Mouse (Mus musculus): ENCODE results near the gene Olfr52. TPM values are rescaled to one million over a fixed set of nuclear protein-coding genes. Genes with fewer than 3 reads are reported as not detected.
"Not testable (repeated sequence)": the region's sequence is repeated elsewhere in the genome, so short reads cannot be mapped to it uniquely, and the experiment has no call there.

The Olfr52 gene
- total RNA-seq (2021) = not detected
- long read RNA-seq, experiment 1 = 0 reads
- long read RNA-seq, experiment 2 = 0 reads

DNA sequence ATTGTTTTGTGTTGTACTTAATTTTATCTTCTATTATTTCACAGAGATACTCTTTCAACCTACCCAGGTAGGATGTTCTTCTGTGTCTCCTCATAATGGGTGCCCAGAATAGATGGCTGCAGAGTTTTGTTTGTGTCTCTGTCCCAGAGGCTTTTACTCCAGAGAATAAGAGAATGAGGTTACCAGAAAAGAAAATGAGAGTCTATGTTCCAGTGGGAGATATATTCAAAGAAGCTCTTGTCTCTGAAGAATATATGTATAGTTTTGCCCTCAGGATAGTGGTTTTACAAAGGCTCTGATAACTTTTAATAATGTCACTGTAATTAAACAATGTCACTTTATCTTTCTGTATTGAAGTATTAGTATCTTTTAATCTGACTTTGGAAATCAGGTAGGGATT, at the start of gene Olfr52:
Gene Olfr52 (minus strand): TSS at position 101 of the 400 bp plus-strand sequence.
- DNase-seq = no peak

DNA sequence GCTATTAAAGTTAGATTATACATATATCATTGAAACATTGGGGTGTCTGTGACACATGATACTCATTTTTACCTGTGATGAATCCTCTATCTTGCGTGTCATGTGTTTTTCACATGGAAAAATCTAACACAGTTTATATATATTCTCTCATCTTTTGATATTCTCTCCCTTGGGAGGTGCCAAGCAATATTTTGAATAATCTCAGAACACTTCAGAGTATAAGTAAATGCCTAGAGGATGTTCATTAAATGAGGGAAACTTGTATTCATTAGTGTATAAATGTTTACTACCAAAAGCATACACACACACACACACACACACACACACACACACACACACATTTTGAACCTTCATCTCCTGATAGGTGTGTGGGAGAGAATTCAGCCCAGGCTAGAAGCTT, 45.8 kb upstream of the Olfr52 start, which contains the start of gene Olfr1047:
Gene Olfr1047 (minus strand): TSS at position 101 of the 400 bp plus-strand sequence.
- DNase-seq = no peak

DNA sequence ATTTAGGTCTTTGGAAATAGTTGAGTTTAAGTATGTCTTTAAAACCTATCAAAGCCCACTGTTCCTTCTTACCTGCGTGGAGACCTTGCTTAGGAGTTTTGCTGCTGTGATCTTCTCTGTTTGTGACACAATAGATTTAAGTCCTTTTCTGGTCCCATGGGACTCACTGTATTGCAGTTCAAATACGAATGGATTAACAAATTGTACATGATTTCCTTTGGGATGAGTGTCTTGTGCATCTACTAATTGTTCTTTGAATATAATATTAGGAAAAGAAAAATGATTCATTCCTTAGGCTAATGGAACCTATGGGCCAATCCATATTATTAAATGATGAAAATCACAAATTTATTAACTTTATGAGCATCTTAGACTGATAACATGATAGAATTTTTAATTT, 33.7 kb upstream of the Olfr52 start, which contains the start of gene Olfr1046:
Gene Olfr1046 (minus strand): TSS at position 101 of the 400 bp plus-strand sequence.
- no peak for DNase-seq

DNA sequence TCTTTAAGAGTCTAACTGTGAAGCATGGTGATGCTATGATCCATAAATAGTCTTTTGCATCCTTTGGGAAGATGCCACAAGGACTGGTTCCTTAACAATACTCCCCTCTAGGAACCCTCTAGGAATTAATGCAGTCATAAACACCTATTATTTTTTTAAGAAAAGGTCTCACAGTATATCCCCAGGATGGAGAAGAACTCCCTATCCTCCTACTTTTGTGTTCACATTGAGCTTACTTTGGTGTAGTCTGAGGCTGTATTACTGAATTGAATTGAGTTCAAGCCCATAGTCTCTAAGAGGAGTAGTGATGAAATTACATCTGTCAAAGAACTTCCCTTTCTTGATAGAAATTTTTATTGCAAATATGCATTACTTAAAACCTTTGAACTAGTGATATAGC, 17.4 kb upstream of the Olfr52 start, which contains the start of gene Olfr1045:
Gene Olfr1045 (minus strand): TSS at position 101 of the 400 bp plus-strand sequence.
- DNase-seq = no peak

DNA sequence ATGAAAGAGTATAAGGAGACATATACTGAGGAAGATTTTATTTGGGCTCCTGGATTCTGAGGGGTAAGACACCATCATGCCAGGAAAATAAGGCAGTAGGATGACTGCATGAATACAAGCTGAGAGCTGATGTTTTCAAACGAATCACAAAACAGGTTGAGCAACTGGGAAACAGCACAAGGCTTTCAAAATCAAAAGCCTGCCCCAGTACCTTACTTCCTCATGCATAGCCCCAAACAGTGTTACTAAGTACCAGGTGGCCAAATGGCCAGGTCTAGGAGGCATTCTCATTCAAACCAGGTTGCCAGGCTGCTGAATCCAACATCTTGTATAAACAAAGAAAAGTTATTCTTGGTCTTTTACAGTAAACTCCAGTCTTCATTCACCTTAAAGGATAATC, 10.4 kb upstream of the Olfr52 start:
- DNase-seq = no peak

DNA sequence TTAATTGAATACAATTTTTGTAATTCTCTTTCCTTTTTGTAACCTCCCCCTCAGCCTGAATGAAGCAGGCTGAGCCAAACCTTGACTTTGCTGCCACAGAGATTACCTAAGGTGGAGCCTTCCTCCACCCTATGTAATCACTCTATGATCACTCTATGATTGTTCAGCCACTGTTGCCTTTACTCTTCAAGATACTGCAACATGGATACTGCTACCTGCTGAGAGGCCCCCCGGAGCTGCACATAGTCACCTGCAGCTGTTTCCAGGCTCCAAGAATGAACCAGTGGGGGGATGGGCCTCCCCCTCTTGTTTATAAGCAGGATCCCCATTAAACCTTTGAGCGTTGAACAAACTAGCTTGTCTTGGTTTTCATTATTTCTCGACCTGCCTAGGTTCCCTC, 5.5 kb downstream of the Olfr52 start:
- DNase-seq = no peak

DNA sequence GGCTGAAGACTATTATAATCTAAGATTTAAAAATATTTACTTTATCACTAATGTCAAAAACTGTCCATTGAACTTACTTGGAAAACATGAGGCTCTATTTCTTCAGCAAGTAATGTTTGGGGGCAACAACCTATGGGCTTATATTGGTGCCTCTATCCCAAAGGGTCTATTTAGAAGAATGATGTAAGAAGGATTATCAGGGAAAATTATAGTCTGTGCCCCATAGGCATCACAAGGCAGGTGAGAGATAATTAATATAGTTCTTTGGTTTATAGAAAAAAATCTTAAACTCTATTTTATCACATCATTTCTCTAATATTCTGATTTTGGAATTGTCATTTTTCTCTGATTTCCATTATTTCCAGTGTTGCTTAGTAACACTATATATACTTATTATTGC, 7.8 kb downstream of the Olfr52 start, which contains the start of gene Olfr1044:
Gene Olfr1044 (minus strand): TSS at position 101 of the 400 bp plus-strand sequence.
- DNase-seq = no peak

DNA sequence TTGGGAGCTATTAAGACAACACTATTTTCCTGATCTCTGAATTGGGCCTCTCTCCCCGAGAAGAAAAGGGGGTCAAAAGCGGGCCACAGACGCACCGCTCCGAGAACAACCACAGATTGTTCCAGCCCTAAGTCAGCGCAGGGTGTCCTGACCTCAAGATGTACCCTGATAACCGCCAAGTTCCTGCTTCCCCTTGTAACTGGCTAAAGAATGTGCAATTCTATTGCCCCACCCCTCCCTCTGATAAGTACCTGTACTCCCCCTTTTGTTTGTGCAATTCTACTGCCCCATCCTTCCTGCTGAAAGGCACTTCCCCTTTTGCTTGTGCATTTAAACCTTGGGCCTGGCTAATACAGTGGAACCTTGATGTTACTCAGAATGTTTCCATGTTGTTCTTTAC, 10.1 kb downstream of the Olfr52 start:
- not testable (repeated sequence) for DNase-seq

DNA sequence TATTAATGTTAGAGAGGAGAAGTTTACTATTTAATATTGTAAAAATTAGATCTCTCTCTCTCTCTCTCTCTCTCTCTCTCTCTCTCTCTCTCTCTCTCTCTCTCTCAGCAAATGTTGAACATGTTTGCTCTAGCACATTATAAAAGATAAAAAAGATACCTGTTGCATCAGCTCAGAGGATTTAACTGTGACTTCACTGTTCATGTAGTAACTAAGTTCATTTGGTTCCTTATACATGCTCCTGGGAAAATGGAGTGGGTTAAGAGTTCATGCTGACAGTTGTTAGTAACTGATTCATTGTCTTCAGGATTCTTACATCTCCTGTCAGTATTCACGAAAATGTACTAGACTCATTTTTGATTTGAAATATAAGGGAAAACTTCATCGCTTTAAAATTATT, 18.1 kb downstream of the Olfr52 start, which contains the start of gene Olfr1043:
Gene Olfr1043 (minus strand): TSS at position 101 of the 400 bp plus-strand sequence.
- no peak for DNase-seq

DNA sequence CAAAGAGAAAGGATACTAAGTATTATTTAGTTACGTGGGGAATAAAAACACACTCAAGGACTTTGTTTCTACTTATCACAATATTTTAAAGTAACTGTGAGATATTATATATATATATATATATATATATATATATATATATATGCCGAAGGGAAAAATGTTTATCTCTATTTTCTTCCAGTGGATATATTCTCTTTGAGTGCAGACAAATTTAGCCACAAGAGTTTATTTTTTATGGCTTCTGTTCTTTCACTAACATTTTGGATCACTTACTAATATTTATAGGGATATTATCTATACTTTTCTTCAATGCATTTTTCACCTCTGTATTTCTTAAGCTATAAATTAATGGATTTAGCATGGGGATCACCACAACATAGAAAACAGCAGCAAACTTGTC, 23.7 kb downstream of the Olfr52 start, which contains the start of gene Olfr1042:
Gene Olfr1042 (minus strand): TSS at position 101 of the 400 bp plus-strand sequence.
- no peak for DNase-seq

DNA sequence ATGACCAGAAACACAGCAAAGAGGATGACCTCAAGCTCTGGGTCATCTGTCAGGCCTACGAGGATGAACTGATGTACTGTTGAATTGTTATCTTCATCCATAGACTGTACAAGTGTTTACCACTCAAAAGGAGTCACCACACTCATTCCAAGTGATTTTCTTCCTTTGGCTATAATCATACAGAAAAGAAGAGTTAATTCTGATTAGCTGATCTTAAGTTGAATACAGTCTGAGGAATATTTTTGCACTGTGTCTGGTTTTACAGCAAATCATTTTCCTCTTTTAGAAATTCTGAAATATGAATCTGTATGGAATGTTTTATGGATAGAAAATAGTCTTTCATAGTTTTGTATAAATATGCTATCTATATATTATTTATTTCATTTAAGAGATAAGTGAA, 38.9 kb downstream of the Olfr52 start, which contains the start of gene Olfr1040:
Gene Olfr1040 (minus strand): TSS at position 101 of the 400 bp plus-strand sequence.
- no peak for DNase-seq

DNA sequence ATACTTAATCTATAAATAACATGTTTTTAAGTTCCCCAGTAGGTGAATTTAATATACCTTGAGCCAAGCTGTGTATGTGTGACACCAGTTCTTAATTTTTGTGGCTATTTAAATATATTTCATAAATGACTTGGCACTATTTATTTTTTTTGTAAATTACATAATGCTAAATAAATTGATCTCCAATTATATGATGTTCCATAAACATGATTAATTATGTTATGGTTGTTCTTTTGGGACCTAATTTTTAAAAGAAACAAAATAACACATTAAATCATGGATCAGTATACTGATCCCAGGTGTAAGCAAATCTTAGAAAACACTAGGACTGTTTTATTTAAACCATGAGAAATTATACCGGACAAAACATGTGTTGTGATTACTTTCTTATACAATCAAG, 49.7 kb downstream of the Olfr52 start, which contains the start of gene Olfr1039:
Gene Olfr1039 (minus strand): TSS at position 101 of the 400 bp plus-strand sequence.
- DNase-seq = no peak

Other genes starting within 250 kb of the Olfr52 start
- not detected for gene Olfr1028, start 235.2 kb downstream of the Olfr52 start, total RNA-seq (2021)
- gene Olfr1029, start 211.8 kb downstream of the Olfr52 start, total RNA-seq (2021) = not detected
- not detected for gene Olfr1030, start 206.4 kb downstream of the Olfr52 start, total RNA-seq (2021)
- gene Olfr1031, start 195.4 kb downstream of the Olfr52 start, total RNA-seq (2021) = not detected
- gene Olfr1032, start 180.1 kb downstream of the Olfr52 start, total RNA-seq (2021) = not detected
- gene Olfr1033, start 165.1 kb downstream of the Olfr52 start, total RNA-seq (2021) = 1 to 10 TPM; 5.0 to 6.7 TPM
- gene Olfr1034, start 139.8 kb downstream of the Olfr52 start, total RNA-seq (2021) = under 1 TPM; 0.07 to 0.23 TPM
- gene Olfr1036, start 111.7 kb downstream of the Olfr52 start, total RNA-seq (2021) = not detected
- not detected for gene Olfr1037, start 98.3 kb downstream of the Olfr52 start, total RNA-seq (2021)
- not detected for gene Olfr1039, start 49.8 kb downstream of the Olfr52 start, total RNA-seq (2021)
- gene Olfr1040, start 39.0 kb downstream of the Olfr52 start, total RNA-seq (2021) = not detected
- not detected for gene Olfr1042, start 23.8 kb downstream of the Olfr52 start, total RNA-seq (2021)
- not detected for gene Olfr1043, start 18.2 kb downstream of the Olfr52 start, total RNA-seq (2021)
- gene Olfr1044, start 7.9 kb downstream of the Olfr52 start, total RNA-seq (2021) = not detected
- gene Olfr1045, start 17.3 kb upstream of the Olfr52 start, total RNA-seq (2021) = not detected
- not detected for gene Olfr1046, start 33.6 kb upstream of the Olfr52 start, total RNA-seq (2021)
- gene Olfr1047, start 45.7 kb upstream of the Olfr52 start, total RNA-seq (2021) = not detected
- gene Olfr1048, start 54.6 kb upstream of the Olfr52 start, total RNA-seq (2021) = not detected
- gene Olfr1049, start 72.6 kb upstream of the Olfr52 start, total RNA-seq (2021) = not detected
- gene Olfr1051, start 93.4 kb upstream of the Olfr52 start, total RNA-seq (2021) = not detected
- not detected for gene Olfr1052, start 106.8 kb upstream of the Olfr52 start, total RNA-seq (2021)
- not detected for gene Olfr1053, start 129.6 kb upstream of the Olfr52 start, total RNA-seq (2021)
- gene Olfr1054, start 149.8 kb upstream of the Olfr52 start, total RNA-seq (2021) = not detected
- not detected for gene Olfr1055, start 164.6 kb upstream of the Olfr52 start, total RNA-seq (2021)
- not detected for gene Olfr1056, start 176.8 kb upstream of the Olfr52 start, total RNA-seq (2021)
- not detected for gene Olfr1057, start 192.7 kb upstream of the Olfr52 start, total RNA-seq (2021)
- gene Olfr1058, start 202.9 kb upstream of the Olfr52 start, total RNA-seq (2021) = not detected
- gene Olfr1061, start 228.4 kb upstream of the Olfr52 start, total RNA-seq (2021) = not detected
- not detected for gene Olfr1062, start 241.1 kb upstream of the Olfr52 start, total RNA-seq (2021)